Mouse (Mus musculus) subcutaneous adipose tissue, adult 2 months (tissue): ENCODE measurements around the gene Kcne1l. TPM values are rescaled to one million over a fixed set of nuclear protein-coding genes. Genes with fewer than 3 reads are reported as not detected.

ENCODE experiments used
- polyA plus RNA-seq: library from polyadenylated mRNA; depleted of rRNA; stranded (reverse); fragments of >200 nt; gene quantifications from 2 replicates; pipeline ENCODE4 v1.2.3, GENCODE M21; 2012; ENCODE audit warnings: low replicate concordance; rRNA removed

Gene Kcne1l
- polyA plus RNA-seq, result 2.4 and 8.4 TPM in 2 replicates

GRCm38 (mm10) chrX:142305869-142306581 is at the start of gene Kcne1l:
Gene Kcne1l (minus strand): TSS chrX:142306294.

Other genes starting within 250 kb of the Kcne1l start
- 0.01 and 0.03 TPM in 2 replicates for gene Gucy2f, start 109.4 kb downstream of the Kcne1l start, polyA plus RNA-seq
- 5.0 and 5.7 TPM in 2 replicates for gene Nxt2, start 79.5 kb downstream of the Kcne1l start, polyA plus RNA-seq
- 4.8 and 7.1 TPM in 2 replicates for gene Acsl4, start 84.2 kb upstream of the Kcne1l start, polyA plus RNA-seq